ENCODE assay signal across 8 mouse cellular contexts in genomic region chr10:82860929-82861315, GRCm38 (mm10). TPM values are rescaled to one million over a fixed set of nuclear protein-coding genes. Genes with fewer than 3 reads are reported as not detected.
DNase-seq lines count a peak whose midpoint lies in the region; ATAC-seq and TF ChIP-seq lines count a peak whose summit lies in the region.

No protein-coding gene starts in this region.

- no peak for TF ChIP-seq RAD21 in CH12.LX (IDR thresholded peaks at IDR 0.05; ENCODE audit: low read depth, low read length)

- TF ChIP-seq EP300 in heart, adult 2 months (IDR thresholded peaks at IDR 0.05; ENCODE audit: insufficient read depth, low read depth, low read length), result no peak
- no peak for TF ChIP-seq EP300 in CH12.LX (IDR thresholded peaks at IDR 0.05; ENCODE audit: low read length)
- TF ChIP-seq EP300 in liver, postnatal 0 days (IDR thresholded peaks at IDR 0.05; ENCODE audit: low read depth), result no peak

- H3K4me3 ChIP-seq in heart, adult 2 months, result peak overlapping the region; percentile 83
- H3K4me3 ChIP-seq in CH12.LX (replicated peaks in 1 of 3; ENCODE audit: low read depth in 2 of 3, low read length in 2 of 3, poor library complexity in 1 of 3), result peak overlapping the region; percentile 62 to 85 (median 81)
- peak overlapping the region; percentile 69 for H3K4me3 ChIP-seq in forebrain, embryonic 16.5 days (replicated peaks; ENCODE audit: low read length)
- H3K4me3 ChIP-seq in liver, postnatal 0 days (ENCODE audit: low read depth, low read length), result peak overlapping the region; percentile 86

- no peak for TF ChIP-seq CTCF in heart, adult 2 months (IDR thresholded peaks at IDR 0.05)
- TF ChIP-seq CTCF in CH12.LX (conservative IDR thresholded peaks at IDR 0.05 in 1 of 2, IDR thresholded peaks at IDR 0.05 in 1 of 2; ENCODE audit: low read depth in 2 of 2, low read length in 2 of 2), result no peak
- TF ChIP-seq CTCF in liver, postnatal 0 days (IDR thresholded peaks at IDR 0.05; ENCODE audit: low read depth), result no peak

- WGBS in heart, adult 2 months, result 26% methylated on average over 8 of the region's 8 CpGs
- 3% methylated on average over 8 of the region's 8 CpGs for WGBS in forebrain, embryonic 16.5 days
- 8% methylated on average over 8 of the region's 8 CpGs for WGBS in liver, postnatal 0 days (ENCODE audit: insufficient replicate concordance)

- dilution Hi-C loops in CH12.LX (cut with MboI; ENCODE audit: extremely low pct_ligation_motif_present, extremely low pct_unique_long_range_greater_than_20kb, low sequenced_read_pairs), result no loop called here

- ATAC-seq in forebrain, embryonic 16.5 days, result no peak
- no peak for ATAC-seq in liver, postnatal 0 days

- H3K4me1 ChIP-seq in heart, adult 2 months (ENCODE audit: control insufficient read depth, insufficient read depth, low read length), result peaks cover 6% of the 10 kb centered on the region
- H3K4me1 ChIP-seq in CH12.LX (ENCODE audit: control insufficient read depth in 1 of 2, insufficient read depth in 2 of 2), result peaks cover 10 to 44% of the 10 kb centered on the region in 2 experiments
- peaks cover 26% of the 10 kb centered on the region for H3K4me1 ChIP-seq in forebrain, embryonic 16.5 days (replicated peaks; ENCODE audit: control insufficient read depth, insufficient read depth, low read length)
- H3K4me1 ChIP-seq in liver, postnatal 0 days (ENCODE audit: insufficient read depth), result peaks cover 16% of the 10 kb centered on the region

- in situ Hi-C loops in CH12.LX (cut with MboI; ENCODE audit: low pct_ligation_motif_present, low pct_unique_long_range_greater_than_20kb, low sequenced_read_pairs), result no loop called here

- no peak for DNase-seq in heart, adult 2 months
- DNase-seq in heart, postnatal 4 days, result no peak
- no peak for DNase-seq in CH12.LX (ENCODE audit: extremely low read depth)
- no peak for DNase-seq in liver, postnatal 0 days
- DNase-seq in ovary, postnatal 36 days (ENCODE audit: low spot score), result no peak
- DNase-seq in right cerebral cortex, postnatal 4 days, result no peak
- DNase-seq in MN1 (ENCODE audit: low spot score), result no peak

- no peaks in the 10 kb centered on the region for H3K27me3 ChIP-seq in heart, adult 2 months (ENCODE audit: control insufficient read depth, insufficient read depth, low read length)
- no peaks in the 10 kb centered on the region for H3K27me3 ChIP-seq in CH12.LX (replicated peaks)
- H3K27me3 ChIP-seq in forebrain, embryonic 16.5 days (replicated peaks; ENCODE audit: control insufficient read depth, insufficient read depth, low read length), result no peaks in the 10 kb centered on the region
- no peaks in the 10 kb centered on the region for H3K27me3 ChIP-seq in liver, postnatal 0 days (ENCODE audit: insufficient read depth, low read length)

- intact Hi-C loops in heart, adult 2 months (cut with DNase I), result loop anchor here (1.0 kb wide), 1 partner anchor 195 kb away; no protein-coding TSS in a partner anchor

- peak overlapping the region; percentile 66; the same call in 1 of the 2 replicates for H3K9ac ChIP-seq in heart, adult 2 months (ENCODE audit: low read depth, low read length)
- peak overlapping the region; percentile 85 for H3K9ac ChIP-seq in CH12.LX (ENCODE audit: insufficient read depth, low read depth)
- peak overlapping the region; percentile 95 for H3K9ac ChIP-seq in forebrain, embryonic 16.5 days (replicated peaks; ENCODE audit: low read depth, low read length)
- peak overlapping the region; percentile 75 for H3K9ac ChIP-seq in liver, postnatal 0 days (replicated peaks)

- H3K27ac ChIP-seq in heart, adult 2 months, result peak overlapping the region; percentile 82
- peak overlapping the region; percentile 49; the same call in 1 of the 2 replicates for H3K27ac ChIP-seq in CH12.LX (ENCODE audit: insufficient read depth, low read depth)
- peak overlapping the region; percentile 91 for H3K27ac ChIP-seq in forebrain, embryonic 16.5 days (ENCODE audit: low read length)
- peak overlapping the region; percentile 97 for H3K27ac ChIP-seq in liver, postnatal 0 days (ENCODE audit: low read depth)

- H3K9me3 ChIP-seq in CH12.LX (replicated peaks; ENCODE audit: low read length), result no peaks in the 10 kb centered on the region
- H3K9me3 ChIP-seq in forebrain, embryonic 16.5 days (ENCODE audit: control insufficient read depth, low read length), result no peaks in the 10 kb centered on the region
- H3K9me3 ChIP-seq in liver, postnatal 0 days (ENCODE audit: low read length), result no peaks in the 10 kb centered on the region

- TF ChIP-seq POLR2A in heart, adult 2 months (IDR thresholded peaks at IDR 0.05; ENCODE audit: insufficient read depth, low read depth, low read length), result no peak
- TF ChIP-seq POLR2A in CH12.LX (IDR thresholded peaks at IDR 0.05; ENCODE audit: low read depth, low read length), result no peak

- H3K79me2 ChIP-seq in heart, adult 2 months (replicated peaks; ENCODE audit: control insufficient read depth, insufficient read depth, low read length), result 0 out of 2 replicates have a peak, but pooled peaks cover 1% of the 10 kb centered on the region
- peaks cover 52% of the 10 kb centered on the region for H3K79me2 ChIP-seq in CH12.LX (replicated peaks; ENCODE audit: control insufficient read depth, extremely low read depth, insufficient read depth, poor library complexity, severe bottlenecking)

- 0 out of 2 replicates have a peak, but pooled peaks cover 2% of the 10 kb centered on the region for H3K36me3 ChIP-seq in heart, adult 2 months (ENCODE audit: control insufficient read depth, insufficient read depth, low read length)
- H3K36me3 ChIP-seq in CH12.LX (replicated peaks in 1 of 2; ENCODE audit: control insufficient read depth in 1 of 2, insufficient read depth in 1 of 2, low read length in 1 of 2), result peaks cover 23 to 39% of the 10 kb centered on the region in 2 experiments
- H3K36me3 ChIP-seq in forebrain, embryonic 16.5 days (ENCODE audit: control insufficient read depth, insufficient read depth), result no peaks in the 10 kb centered on the region
- H3K36me3 ChIP-seq in liver, postnatal 0 days (replicated peaks; ENCODE audit: insufficient read depth, low read length), result peaks cover 15% of the 10 kb centered on the region

- peak overlapping the region; percentile 77 for H3K4me2 ChIP-seq in CH12.LX (ENCODE audit: insufficient read depth, low read depth, poor library complexity, severe bottlenecking)
- H3K4me2 ChIP-seq in forebrain, embryonic 16.5 days (ENCODE audit: low read length), result peak overlapping the region; percentile 77
- peak overlapping the region; percentile 75 for H3K4me2 ChIP-seq in liver, postnatal 0 days (ENCODE audit: low read depth, low read length)

TF ChIP-seq in CH12.LX, 34 proteins besides CTCF, POLR2A, EP300 and RAD21:
- TF ChIP-seq ETS1 (conservative IDR thresholded peaks at IDR 0.05; ENCODE audit: low read depth, low read length), result no peak
- TF ChIP-seq USF1 (IDR thresholded peaks at IDR 0.05; ENCODE audit: low read depth, low read length), result no peak
- no peak for TF ChIP-seq POLR2AphosphoS2 (IDR thresholded peaks at IDR 0.05; ENCODE audit: low read depth, low read length)
- no peak for TF ChIP-seq JUN (IDR thresholded peaks at IDR 0.05; ENCODE audit: insufficient read depth, low read depth, low read length)
- TF ChIP-seq ELF1 (IDR thresholded peaks at IDR 0.05; ENCODE audit: low read depth, low read length), result no peak
- TF ChIP-seq MAFK (IDR thresholded peaks at IDR 0.05; ENCODE audit: insufficient replicate concordance, low read length), result no peak
- TF ChIP-seq RCOR1 (conservative IDR thresholded peaks at IDR 0.05; ENCODE audit: low read depth, low read length), result no peak
- no peak for TF ChIP-seq MEF2A (IDR thresholded peaks at IDR 0.05; ENCODE audit: borderline replicate concordance, low read depth, low read length)
- TF ChIP-seq IRF4 (IDR thresholded peaks at IDR 0.05; ENCODE audit: low read depth, low read length), result no peak
- no peak for TF ChIP-seq E2F4 (IDR thresholded peaks at IDR 0.05; ENCODE audit: insufficient replicate concordance, low read depth, low read length)
- no peak for TF ChIP-seq ZC3H11A (IDR thresholded peaks at IDR 0.05; ENCODE audit: low read depth, low read length)
- no peak for TF ChIP-seq TBP (conservative IDR thresholded peaks at IDR 0.05; ENCODE audit: low read depth, low read length)
- no peak for TF ChIP-seq BHLHE40 (IDR thresholded peaks at IDR 0.05; ENCODE audit: low read depth, low read length)
- no peak for TF ChIP-seq CHD2 (IDR thresholded peaks at IDR 0.05; ENCODE audit: low read length)
- no peak for TF ChIP-seq MAX (IDR thresholded peaks at IDR 0.05; ENCODE audit: low read length)

RNA-seq across cellular contexts. Expression of gene Eid3, which starts 5.5 kb away (rescaled TPM):
- total RNA-seq in heart, adult 2 months (2021), result under 1 TPM; 0.45 to 0.63 TPM
- polyA plus RNA-seq in heart, adult 2 months (2012; rRNA removed), result 0.18 and 0.21 TPM in 2 replicates
- total RNA-seq in heart, postnatal 4 days (2021), result 1 to 10 TPM; 2.0 to 2.5 TPM
- total RNA-seq in CH12.LX (2012; rRNA removed) (1.5 and 1.6 TPM in 2 replicates), CH12.LX (2014; rRNA removed) (1.4 and 1.7 TPM in 2 replicates)
- polyA plus RNA-seq in CH12.LX (2012; ENCODE audit: insufficient read length, low read depth), result 3.5 and 4.0 TPM in 2 replicates
- polyA plus RNA-seq in forebrain, embryonic 16.5 days (2015; fragmentation: Nextera tagmentation; extraction: Ambion mirVana), result 0.37 TPM in 2 replicates
- 0.15 TPM in 1 of 2 replicates, not detected in the other for polyA plus RNA-seq in liver, postnatal 0 days (2015; fragmentation: Nextera tagmentation; extraction: Ambion mirVana)

RNA-seq across cellular contexts. Expression of gene Txnrd1, which starts 27.2 kb away (rescaled TPM):
- total RNA-seq in heart, adult 2 months (2021), result 10 to 100 TPM; 56.8 to 61.1 TPM
- polyA plus RNA-seq in heart, adult 2 months (2012; rRNA removed), result 21.3 and 29.9 TPM in 2 replicates
- 10 to 100 TPM; 51.8 to 60.5 TPM for total RNA-seq in heart, postnatal 4 days (2021)
- total RNA-seq in CH12.LX (2012; rRNA removed), result 92.1 and 106 TPM in 2 replicates
- total RNA-seq in CH12.LX (2014; rRNA removed), result 133 and 147 TPM in 2 replicates
- polyA plus RNA-seq in CH12.LX (2012; ENCODE audit: insufficient read length, low read depth), result 254 and 256 TPM in 2 replicates
- 157 and 179 TPM in 2 replicates for polyA plus RNA-seq in forebrain, embryonic 16.5 days (2015; fragmentation: Nextera tagmentation; extraction: Ambion mirVana)
- polyA plus RNA-seq in liver, postnatal 0 days (2015; fragmentation: Nextera tagmentation; extraction: Ambion mirVana), result 26.7 and 28.1 TPM in 2 replicates
